Mouse (Mus musculus): Measurements from ENCODE around the gene Gm49711. TPM values are rescaled to one million over a fixed set of nuclear protein-coding genes. Genes with fewer than 3 reads are reported as not detected.
A peak's percentile ranks its signal among the peaks of the same experiment; 100 is the strongest.

Gm49711 gene
- polyA plus RNA-seq, 1 experiment from 2014 or later, result 0.86 TPM

DNA sequence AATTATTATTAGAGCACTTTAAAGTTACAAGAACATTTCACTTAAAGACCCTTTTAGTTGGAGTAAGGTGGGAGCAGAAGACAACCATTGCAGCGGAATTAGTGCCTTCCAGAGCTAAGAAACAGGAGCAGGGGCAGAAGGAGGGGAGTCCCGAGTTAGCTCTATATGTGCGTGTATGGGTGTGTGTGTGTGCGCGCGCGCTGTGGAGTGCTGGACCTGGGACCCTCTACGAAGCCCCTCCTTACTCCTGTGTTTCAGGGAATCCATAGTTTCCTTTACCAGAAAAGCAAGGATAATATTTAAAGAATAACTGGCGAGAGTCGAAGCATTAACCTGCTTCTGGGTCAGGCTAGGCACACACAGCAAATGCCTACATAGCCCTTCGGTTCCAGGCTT lies 662 bp upstream of the Gm49711 start:
- Histone ChIP-seq H3K9me3 (ENCODE audit: control insufficient read depth, low read length) (peaks cover 10% of the 10 kb centered on the region; the same call in 1 of the 2 replicates), H3K9ac (ENCODE audit: low read depth, low read length) (peak overlapping the region; percentile 85), H3K4me2 (ENCODE audit: low read depth, low read length) (peak overlapping the region; percentile 91), H3K27ac (replicated peaks; ENCODE audit: low read depth, low read length) (peak overlapping the region; percentile 77), H3K4me3 (ENCODE audit: low read depth, low read length) (peak overlapping the region; percentile 93), H3K4me1 (ENCODE audit: control insufficient read depth, insufficient read depth, low read length) (peaks cover 15% of the 10 kb centered on the region), H3K27me3 (replicated peaks; ENCODE audit: control insufficient read depth, insufficient read depth, low read length) (no peaks in the 10 kb centered on the region), H3K36me3 (ENCODE audit: control insufficient read depth, insufficient read depth, low read length) (peaks cover 23% of the 10 kb centered on the region)
- DNase-seq (ENCODE audit: low spot score) (no peak), ATAC-seq (ENCODE audit: low read depth) (peak; percentile 48)
- WGBS, result 2% methylated on average over 11 of the region's 11 CpGs

DNA sequence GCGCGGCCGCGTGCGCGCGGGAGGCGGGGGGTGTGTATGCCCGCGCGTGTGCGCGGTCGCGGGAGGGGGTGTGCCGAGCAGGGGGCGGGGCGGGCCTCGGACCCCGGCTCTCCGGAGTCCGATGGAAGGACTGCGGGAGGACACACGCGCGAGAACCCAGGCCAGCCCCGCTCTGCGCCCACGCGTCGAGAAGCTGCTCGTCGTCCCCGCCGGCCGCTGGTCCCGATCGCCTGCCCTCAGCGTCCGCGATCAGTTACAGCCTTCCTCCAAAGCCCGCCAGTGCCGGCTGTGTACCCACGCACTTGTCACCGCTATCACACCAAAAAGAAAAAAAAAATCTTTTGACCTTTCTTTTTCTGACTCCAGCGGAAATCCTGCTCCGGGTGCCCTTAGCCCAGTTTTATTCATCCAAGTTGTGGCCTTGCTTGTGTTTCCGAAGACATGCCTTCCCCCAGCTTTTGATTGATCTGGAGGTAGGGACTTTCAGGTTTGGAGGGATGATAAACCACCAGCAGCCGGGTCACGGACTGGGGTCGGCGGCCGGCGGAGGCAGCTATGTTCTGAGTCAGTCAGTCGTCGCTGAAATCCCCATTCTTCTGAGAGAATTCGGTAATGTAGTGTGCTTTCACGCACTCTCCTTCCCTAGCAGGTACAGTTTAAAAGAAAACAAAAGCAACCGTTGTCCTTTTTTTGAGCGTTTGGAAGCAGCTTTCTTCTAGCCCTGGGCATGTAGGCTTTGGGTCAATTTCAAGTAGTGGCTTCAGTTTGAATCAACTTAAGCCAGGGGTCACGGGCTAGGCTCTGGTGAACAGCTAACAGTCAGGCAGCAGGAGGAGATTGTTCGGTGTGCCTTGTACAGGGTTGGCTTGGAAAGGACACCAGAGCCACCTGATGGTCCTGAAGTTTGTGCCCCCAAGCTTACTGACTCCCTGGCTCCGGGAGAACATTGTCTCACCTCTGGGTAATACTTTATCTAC lies 816 bp downstream of the Gm49711 start:
- 2% methylated on average over 41 of the region's 63 CpGs for WGBS
- DNase-seq (ENCODE audit: low spot score) (peak; percentile 3), ATAC-seq (ENCODE audit: low read depth) (no peak; the same call in 1 of the 2 replicates)

DNA sequence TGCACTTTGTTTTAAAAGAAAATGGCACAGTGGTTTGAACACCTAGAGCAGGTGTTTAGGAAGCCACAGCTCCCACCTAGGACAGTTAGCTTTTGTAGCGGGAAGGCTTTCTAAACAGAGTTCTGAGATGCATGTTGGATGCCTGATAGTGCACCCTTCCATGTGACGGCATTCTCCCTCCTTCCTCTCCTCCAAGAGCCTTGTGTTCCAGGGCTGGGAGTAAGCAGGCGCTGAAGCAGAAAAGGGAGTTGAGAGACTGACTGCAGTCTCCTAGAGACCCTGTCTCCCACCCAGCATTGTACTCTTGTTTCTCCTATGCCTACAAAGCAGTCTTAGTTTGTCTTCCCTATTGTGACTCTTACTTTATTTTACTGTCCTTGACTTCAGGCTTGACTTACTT lies 2.1 kb downstream of the Gm49711 start:
- H3K4me2 ChIP-seq (ENCODE audit: low read depth, low read length), result peak overlapping the region; percentile 91
- no peak for DNase-seq (ENCODE audit: low spot score)
- H3K4me1 ChIP-seq (ENCODE audit: control insufficient read depth, insufficient read depth, low read length), result peaks cover 15% of the 10 kb centered on the region
- H3K27ac ChIP-seq (replicated peaks; ENCODE audit: low read depth, low read length), result no peak overlapping the region
- H3K27me3 ChIP-seq (replicated peaks; ENCODE audit: control insufficient read depth, insufficient read depth, low read length), result no peaks in the 10 kb centered on the region
- no peak for ATAC-seq (ENCODE audit: low read depth)
- H3K9me3 ChIP-seq (ENCODE audit: control insufficient read depth, low read length), result no peaks in the 10 kb centered on the region
- H3K4me3 ChIP-seq (ENCODE audit: low read depth, low read length), result peak overlapping the region; percentile 93
- peaks cover 48% of the 10 kb centered on the region for H3K36me3 ChIP-seq (ENCODE audit: control insufficient read depth, insufficient read depth, low read length)
- H3K9ac ChIP-seq (ENCODE audit: low read depth, low read length), result no peak overlapping the region
- whole genome bisulfite sequencing, result 76% methylated on average over 3 of the region's 3 CpGs

More for the DNA sequence above, 816 bp downstream of the Gm49711 start:
- Histone ChIP-seq H3K36me3 (ENCODE audit: control insufficient read depth, insufficient read depth, low read length) (peaks cover 38% of the 10 kb centered on the region), H3K4me3 (ENCODE audit: low read depth, low read length) (peak overlapping the region; percentile 93), H3K9ac (ENCODE audit: low read depth, low read length) (peak overlapping the region; percentile 85), H3K4me1 (ENCODE audit: control insufficient read depth, insufficient read depth, low read length) (peaks cover 15% of the 10 kb centered on the region), H3K9me3 (ENCODE audit: control insufficient read depth, low read length) (peaks cover 6% of the 10 kb centered on the region; the same call in 1 of the 2 replicates), H3K4me2 (ENCODE audit: low read depth, low read length) (peak overlapping the region; percentile 91), H3K27ac (replicated peaks; ENCODE audit: low read depth, low read length) (peak overlapping the region; percentile 52; the same call in 1 of the 2 replicates), H3K27me3 (replicated peaks; ENCODE audit: control insufficient read depth, insufficient read depth, low read length) (no peaks in the 10 kb centered on the region)

DNA sequence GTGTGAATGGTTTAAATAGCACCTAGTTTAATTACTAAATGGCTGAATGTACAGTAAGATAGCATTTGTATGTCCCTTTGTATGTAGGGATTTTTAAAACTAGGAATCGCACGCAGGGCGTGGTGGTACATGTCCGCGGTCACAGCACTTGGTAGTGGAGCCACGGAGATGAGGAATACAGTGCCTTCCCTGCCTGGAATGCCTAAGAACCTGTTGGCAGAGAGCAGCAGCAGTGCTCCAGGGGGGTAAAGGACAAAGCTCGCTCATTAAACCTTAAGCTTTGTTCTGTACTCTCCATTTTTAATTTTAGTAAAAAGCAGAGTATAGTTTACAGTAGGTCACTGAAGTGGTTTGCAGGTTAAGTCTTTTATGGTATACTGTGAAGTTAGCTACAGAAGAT lies 3.5 kb downstream of the Gm49711 start:
- Histone ChIP-seq H3K36me3 (ENCODE audit: control insufficient read depth, insufficient read depth, low read length) (peaks cover 56% of the 10 kb centered on the region), H3K27me3 (replicated peaks; ENCODE audit: control insufficient read depth, insufficient read depth, low read length) (no peaks in the 10 kb centered on the region), H3K9me3 (ENCODE audit: control insufficient read depth, low read length) (no peaks in the 10 kb centered on the region), H3K4me2 (ENCODE audit: low read depth, low read length) (no peak overlapping the region), H3K27ac (replicated peaks; ENCODE audit: low read depth, low read length) (no peak overlapping the region), H3K4me1 (ENCODE audit: control insufficient read depth, insufficient read depth, low read length) (peaks cover 15% of the 10 kb centered on the region), H3K4me3 (ENCODE audit: low read depth, low read length) (no peak overlapping the region), H3K9ac (ENCODE audit: low read depth, low read length) (no peak overlapping the region)
- ATAC-seq (ENCODE audit: low read depth) (no peak), DNase-seq (ENCODE audit: low spot score) (no peak)
- WGBS, result 92% methylated on average over 7 of the region's 7 CpGs

DNA sequence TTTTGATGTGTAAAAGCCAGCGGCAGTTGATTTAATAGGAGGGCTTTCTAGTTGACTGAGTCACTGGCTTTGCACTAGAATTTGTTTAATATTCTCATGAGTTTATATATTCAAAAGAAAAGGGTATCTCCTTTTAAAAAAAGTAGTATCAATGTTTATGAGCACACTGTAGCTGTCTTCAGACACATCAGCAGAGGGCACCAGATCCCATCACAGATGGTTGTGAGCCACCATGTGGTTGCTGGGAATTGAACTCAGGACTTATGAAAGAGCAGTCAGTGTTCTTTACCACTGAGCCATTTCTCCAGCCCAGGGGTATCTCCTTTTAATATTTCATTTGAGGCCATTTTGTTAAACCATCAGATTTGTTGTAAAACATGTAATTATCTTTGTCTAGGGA lies 4.7 kb downstream of the Gm49711 start:
- 82% methylated on average over 1 of the region's 1 CpGs for WGBS
- H3K27ac ChIP-seq (replicated peaks; ENCODE audit: low read depth, low read length), result no peak overlapping the region

GRCm38 (mm10) chr16:92064801-92065200 lies 6.7 kb downstream of the Gm49711 start:
- ATAC-seq (ENCODE audit: low read depth) (no peak), DNase-seq (ENCODE audit: low spot score) (no peak)
- Histone ChIP-seq H3K4me2 (ENCODE audit: low read depth, low read length) (no peak overlapping the region), H3K9me3 (ENCODE audit: control insufficient read depth, low read length) (no peaks in the 10 kb centered on the region), H3K4me3 (ENCODE audit: low read depth, low read length) (no peak overlapping the region), H3K9ac (ENCODE audit: low read depth, low read length) (no peak overlapping the region), H3K27me3 (replicated peaks; ENCODE audit: control insufficient read depth, insufficient read depth, low read length) (no peaks in the 10 kb centered on the region), H3K36me3 (ENCODE audit: control insufficient read depth, insufficient read depth, low read length) (peaks cover 81% of the 10 kb centered on the region), H3K4me1 (ENCODE audit: control insufficient read depth, insufficient read depth, low read length) (0 out of 2 replicates have a peak, but pooled peaks cover 6% of the 10 kb centered on the region), H3K27ac (replicated peaks; ENCODE audit: low read depth, low read length) (no peak overlapping the region)
- 86% methylated on average over 2 of the region's 2 CpGs for WGBS

More for the DNA sequence above, 4.7 kb downstream of the Gm49711 start:
- ATAC-seq (ENCODE audit: low read depth) (no peak), DNase-seq (ENCODE audit: low spot score) (no peak)
- H3K4me1 ChIP-seq (ENCODE audit: control insufficient read depth, insufficient read depth, low read length), result peaks cover 15% of the 10 kb centered on the region
- H3K4me2 ChIP-seq (ENCODE audit: low read depth, low read length), result no peak overlapping the region
- no peak overlapping the region for H3K9ac ChIP-seq (ENCODE audit: low read depth, low read length)
- no peaks in the 10 kb centered on the region for H3K27me3 ChIP-seq (replicated peaks; ENCODE audit: control insufficient read depth, insufficient read depth, low read length)
- no peak overlapping the region for H3K4me3 ChIP-seq (ENCODE audit: low read depth, low read length)
- peaks cover 67% of the 10 kb centered on the region for H3K36me3 ChIP-seq (ENCODE audit: control insufficient read depth, insufficient read depth, low read length)
- no peaks in the 10 kb centered on the region for H3K9me3 ChIP-seq (ENCODE audit: control insufficient read depth, low read length)

- DNase-seq (ENCODE audit: low spot score) (no peak), ATAC-seq (ENCODE audit: low read depth) (no peak)
- Histone ChIP-seq H3K9me3 (ENCODE audit: control insufficient read depth, low read length) (no peaks in the 10 kb centered on the region), H3K4me2 (ENCODE audit: low read depth, low read length) (no peak overlapping the region), H3K9ac (ENCODE audit: low read depth, low read length) (no peak overlapping the region), H3K4me3 (ENCODE audit: low read depth, low read length) (no peak overlapping the region), H3K27me3 (replicated peaks; ENCODE audit: control insufficient read depth, insufficient read depth, low read length) (no peaks in the 10 kb centered on the region), H3K4me1 (ENCODE audit: control insufficient read depth, insufficient read depth, low read length) (no peaks in the 10 kb centered on the region), H3K36me3 (ENCODE audit: control insufficient read depth, insufficient read depth, low read length) (peaks cover 51% of the 10 kb centered on the region), H3K27ac (replicated peaks; ENCODE audit: low read depth, low read length) (no peak overlapping the region)
- 96% methylated on average over 8 of the region's 8 CpGs for WGBS
These were observed 12.2 kb downstream of the Gm49711 start for GRCm38 (mm10) chr16:92070338-92070737.

DNA sequence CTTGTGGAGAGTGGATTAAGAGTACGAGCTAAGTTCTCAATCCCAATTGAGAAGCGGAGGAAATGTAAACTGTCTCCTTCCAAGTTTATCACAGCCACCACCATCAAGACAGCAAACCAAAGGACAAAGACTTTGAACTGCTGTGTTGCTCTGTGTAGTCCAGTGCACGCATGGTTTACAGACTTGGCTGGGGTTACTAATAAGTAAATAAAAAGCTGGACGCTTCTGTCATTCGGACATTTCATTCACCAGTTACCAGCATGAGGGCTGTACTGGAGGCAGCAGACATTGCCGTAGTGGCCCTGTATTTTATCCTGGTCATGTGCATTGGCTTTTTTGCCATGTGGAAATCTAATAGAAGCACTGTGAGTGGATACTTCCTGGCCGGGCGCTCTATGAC lies 18.7 kb downstream of the Gm49711 start:
- Histone ChIP-seq H3K4me1 (ENCODE audit: control insufficient read depth, insufficient read depth, low read length) (no peaks in the 10 kb centered on the region), H3K36me3 (ENCODE audit: control insufficient read depth, insufficient read depth, low read length) (peaks cover 37% of the 10 kb centered on the region), H3K4me2 (ENCODE audit: low read depth, low read length) (no peak overlapping the region), H3K9me3 (ENCODE audit: control insufficient read depth, low read length) (no peaks in the 10 kb centered on the region), H3K27me3 (replicated peaks; ENCODE audit: control insufficient read depth, insufficient read depth, low read length) (no peaks in the 10 kb centered on the region), H3K4me3 (ENCODE audit: low read depth, low read length) (no peak overlapping the region), H3K9ac (ENCODE audit: low read depth, low read length) (no peak overlapping the region), H3K27ac (replicated peaks; ENCODE audit: low read depth, low read length) (no peak overlapping the region)
- no peak for DNase-seq (ENCODE audit: low spot score)
- WGBS, result 97% methylated on average over 8 of the region's 8 CpGs
- ATAC-seq (ENCODE audit: low read depth), result no peak

All from embryonic facial prominence, embryonic 14.5 days (tissue).